Mouse (Mus musculus) kidney, postnatal 10 days (tissue): ENCODE results near the gene Tmem19.

Experiments
- DNase-seq: peaks from one replicate; pipeline ENCODE4 v3.0.0; 2021; ENCODE audit warnings: mixed read lengths

The Tmem19 gene

GRCm38 (mm10) chr10:115309191-115309590 is 53.1 kb downstream of the Tmem19 start:
- DNase-seq: no peak

- DNase-seq: no peak
Observed at GRCm38 (mm10) chr10:115307331-115307875, 54.9 kb downstream of the Tmem19 start.

DNA sequence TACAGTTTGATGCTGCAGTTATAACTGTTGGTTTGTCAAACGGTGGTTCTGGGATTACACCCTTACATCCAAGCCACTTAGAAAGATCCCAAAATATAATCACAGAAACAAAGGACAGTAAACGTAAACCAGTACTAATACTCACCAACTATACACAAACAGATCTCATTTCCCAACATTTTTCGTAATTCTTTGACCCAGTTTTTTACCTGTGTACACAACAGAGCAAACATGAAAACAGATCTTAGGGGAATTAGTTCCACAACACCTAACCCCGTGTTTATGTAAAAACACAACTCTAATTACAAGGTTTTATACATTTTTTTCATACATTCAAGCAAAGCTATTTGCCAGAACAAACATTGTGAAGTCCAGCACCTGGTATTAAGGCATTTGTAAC is 63.6 kb downstream of the Tmem19 start:
- no peak for DNase-seq

DNA sequence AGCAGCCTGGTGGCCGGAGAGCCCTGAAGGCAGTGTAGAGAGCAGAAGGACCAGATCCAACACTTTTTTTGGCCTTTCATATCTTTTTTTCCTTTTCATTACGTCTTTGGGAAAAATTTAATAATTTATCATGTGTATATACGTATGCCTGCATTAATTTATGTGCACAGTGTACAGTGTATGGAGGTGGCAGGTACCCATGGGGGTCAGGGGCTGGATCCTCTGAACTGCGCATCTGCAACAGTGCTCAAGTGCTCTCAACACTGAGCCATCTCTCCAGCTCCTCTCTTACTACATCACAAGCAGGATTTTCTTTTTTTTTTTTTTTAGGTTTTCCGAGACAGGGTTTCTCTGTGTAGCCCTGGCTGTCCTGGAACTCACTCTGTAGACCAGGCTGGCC is 64.7 kb downstream of the Tmem19 start:
- DNase-seq: no peak

DNA sequence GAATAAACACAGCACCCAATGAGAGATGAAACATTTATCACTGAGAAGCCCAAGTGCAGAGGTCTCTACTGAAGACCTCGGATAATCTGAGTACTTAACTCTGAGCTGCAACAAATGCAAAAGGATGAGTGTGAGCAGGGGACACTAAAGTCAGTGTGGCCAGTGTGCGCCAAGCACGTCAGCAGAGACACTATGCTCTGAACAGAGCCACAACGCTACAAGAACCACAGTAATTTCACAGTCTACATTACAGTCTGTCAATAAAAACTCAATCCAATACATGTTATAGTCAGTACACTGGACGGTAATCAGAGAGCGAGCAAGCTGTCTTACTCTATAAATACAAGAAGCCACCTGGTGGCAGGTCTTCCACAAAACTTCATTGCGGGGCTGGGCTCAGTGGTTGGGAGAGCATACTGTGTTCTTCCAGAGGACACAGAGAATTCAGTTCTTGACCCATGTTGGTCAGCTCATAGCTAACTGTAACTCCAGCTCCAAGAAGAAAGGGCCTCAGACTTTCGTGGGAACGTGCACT is 65.8 kb downstream of the Tmem19 start:
- no peak for DNase-seq

DNA sequence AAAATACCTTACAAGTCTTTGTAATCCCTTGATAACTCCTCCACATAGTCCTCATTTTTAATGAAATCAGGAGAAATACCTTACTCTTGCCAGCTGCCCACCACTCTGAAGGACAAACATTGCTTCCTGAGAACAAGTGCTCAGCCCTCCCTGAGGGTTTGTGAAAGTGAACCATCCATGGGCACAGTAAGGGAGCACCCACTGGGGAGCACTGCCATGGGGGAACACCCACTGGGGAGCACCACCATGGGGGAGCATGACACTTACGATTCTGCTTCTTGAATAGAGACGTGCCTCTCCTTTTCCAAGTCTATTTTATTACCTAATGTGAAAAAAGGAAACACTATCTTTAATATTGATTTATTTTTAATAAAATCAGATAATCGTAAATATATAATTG is 67.1 kb downstream of the Tmem19 start:
- no peak for DNase-seq

DNA sequence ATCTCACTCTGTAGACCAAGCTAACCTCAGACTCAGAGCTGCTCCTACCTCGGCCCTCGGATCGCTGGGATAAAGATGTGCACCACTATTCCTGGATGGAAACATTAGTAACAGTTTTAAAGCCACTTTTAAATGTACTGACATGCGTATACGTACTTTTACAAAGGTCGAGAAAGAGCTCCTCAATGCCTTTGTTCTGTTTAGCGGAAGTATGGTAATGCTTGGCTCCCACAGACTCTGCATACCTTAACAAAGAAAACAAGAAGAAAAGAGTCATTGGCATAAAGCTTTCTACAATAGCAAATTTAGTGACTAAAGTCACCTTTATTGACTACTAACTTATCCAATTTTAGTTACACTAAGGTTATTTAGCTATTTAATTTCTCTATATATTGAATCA is 67.6 kb downstream of the Tmem19 start:
- no peak for DNase-seq

GRCm38 (mm10) chr10:115293946-115294345 is 68.4 kb downstream of the Tmem19 start:
- DNase-seq: no peak

DNA sequence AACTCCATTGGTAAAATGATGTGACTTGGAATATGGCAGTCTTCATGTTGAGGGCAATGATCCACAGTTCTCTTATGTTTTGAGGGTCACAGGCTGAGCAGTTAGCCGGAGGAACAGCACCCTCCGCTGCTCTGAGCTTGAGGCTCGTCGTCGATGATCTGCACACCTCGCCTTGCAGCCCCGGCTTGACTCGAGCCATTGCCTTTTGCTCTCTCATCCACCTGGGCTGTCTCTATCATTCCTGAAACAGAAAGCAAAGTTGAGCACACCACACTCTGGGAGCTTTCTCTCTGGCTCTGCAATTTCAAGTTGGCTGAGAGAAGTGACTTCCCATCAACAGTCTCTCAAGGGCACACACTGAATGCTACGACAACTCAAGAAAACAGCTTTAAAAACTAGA is 71.6 kb downstream of the Tmem19 start:
- no peak for DNase-seq
